9 mouse cellular contexts compared by ENCODE assay signal in the genomic region with DNA sequence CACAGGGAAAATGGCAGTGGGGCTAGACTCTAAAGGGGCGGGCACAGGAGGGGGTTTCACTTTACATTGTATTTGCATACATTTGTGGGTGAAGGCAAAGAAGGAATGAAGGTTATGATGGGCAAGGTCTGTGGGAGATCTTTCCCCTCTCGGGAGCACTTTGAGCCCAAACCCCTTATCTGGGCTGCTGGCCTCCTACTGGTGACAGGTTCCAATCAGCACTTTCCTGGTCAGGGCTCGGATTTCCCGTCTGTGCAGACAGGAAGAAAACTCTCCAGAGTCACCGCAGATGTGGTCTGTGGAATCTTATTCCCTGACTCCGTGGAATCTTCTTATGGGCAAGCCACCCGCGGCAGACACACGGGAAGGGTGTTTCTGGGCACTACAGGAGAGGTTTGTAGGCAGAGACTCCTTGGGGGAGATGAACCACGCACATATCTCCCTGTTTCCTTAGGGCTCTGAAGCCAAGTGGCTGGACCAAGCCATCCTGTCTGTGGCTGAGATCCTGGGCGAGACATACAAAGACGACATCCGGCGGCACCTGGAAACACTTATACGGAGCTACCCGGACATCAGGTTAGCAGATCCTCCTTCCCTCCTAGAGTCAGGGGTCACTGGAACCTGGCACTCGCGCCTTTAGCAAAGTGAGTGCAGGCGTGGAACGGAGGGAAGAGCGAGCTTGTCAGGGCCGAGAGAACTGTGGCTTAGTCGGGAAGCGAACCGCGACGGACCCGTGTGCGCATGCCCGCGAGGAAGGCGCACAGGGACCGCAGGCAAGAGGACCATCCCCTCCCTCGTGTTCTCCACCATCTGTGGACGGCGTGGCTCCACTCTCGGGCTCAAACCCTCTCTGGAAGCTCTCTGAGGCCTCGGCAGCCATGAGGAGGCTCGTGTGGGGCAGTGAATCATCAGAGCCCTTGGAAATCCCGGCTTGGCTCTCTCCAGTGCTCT. TPM values are rescaled to one million over a fixed set of nuclear protein-coding genes. Genes with fewer than 3 reads are reported as not detected.
DNase-seq lines count a peak whose midpoint lies in the region; ATAC-seq and TF ChIP-seq lines count a peak whose summit lies in the region.
"Had no signal": no experiment of that assay in that cellular context is flagged by ENCODE, and none has a peak within 500 bp of the region (broad histone marks: within the 10 kb centered on the region; RNA-seq: fewer than 3 reads in every experiment).

No protein-coding gene starts in this region.

- peaks cover 34% of the 10 kb centered on the region for H3K4me1 ChIP-seq in forebrain, embryonic 16.5 days (replicated peaks; ENCODE audit: control insufficient read depth, insufficient read depth, low read length)
- H3K4me1 ChIP-seq in hindbrain, embryonic 16.5 days (ENCODE audit: control insufficient read depth, insufficient read depth, low read depth, low read length): peaks cover 25% of the 10 kb centered on the region
- peaks cover 50% of the 10 kb centered on the region for H3K4me1 ChIP-seq in liver, postnatal 0 days (ENCODE audit: insufficient read depth)

- H3K4me2 ChIP-seq in forebrain, embryonic 16.5 days (ENCODE audit: low read length): peak overlapping the region; percentile 78
- peak overlapping the region; percentile 76 for H3K4me2 ChIP-seq in hindbrain, embryonic 16.5 days (ENCODE audit: low read length)
- H3K4me2 ChIP-seq in liver, postnatal 0 days (ENCODE audit: low read depth, low read length): peak overlapping the region; percentile 75

- under 1% methylated on average over 38 of the region's 40 CpGs for WGBS in forebrain, embryonic 16.5 days
- WGBS in hindbrain, embryonic 16.5 days: under 1% methylated on average over 39 of the region's 40 CpGs
- 9% methylated on average over 40 of the region's 40 CpGs for WGBS in liver, postnatal 0 days (ENCODE audit: insufficient replicate concordance)

- DNase-seq in gastrocnemius, postnatal 10 days: peak; percentile 60
- no peak for DNase-seq in gastrocnemius, adult 8-10 months (ENCODE audit: low spot score in 2 of 2)
- DNase-seq in NIH3T3 (ENCODE audit: low read depth): peak; percentile 91
- DNase-seq in liver, postnatal 0 days: no peak
- DNase-seq in retina, embryonic 14.5 days (ENCODE audit: low spot score): peak; percentile 60

- H3K4me3 ChIP-seq in forebrain, embryonic 16.5 days (replicated peaks; ENCODE audit: low read length): peak overlapping the region; percentile 48
- peak overlapping the region; percentile 43 for H3K4me3 ChIP-seq in hindbrain, embryonic 16.5 days (ENCODE audit: low read length)
- peak overlapping the region; percentile 37 for H3K4me3 ChIP-seq in liver, postnatal 0 days (ENCODE audit: low read depth, low read length)

- H3K27ac ChIP-seq in forebrain, embryonic 16.5 days (ENCODE audit: low read length): no peak overlapping the region
- no peak overlapping the region; the same call in 1 of the 2 replicates for H3K27ac ChIP-seq in hindbrain, embryonic 16.5 days (ENCODE audit: low read depth, low read length)
- peak overlapping the region; percentile 41; the same call in 1 of the 2 replicates for H3K27ac ChIP-seq in liver, postnatal 0 days (ENCODE audit: low read depth)

- peak overlapping the region; percentile 68 for H3K9ac ChIP-seq in forebrain, embryonic 16.5 days (replicated peaks; ENCODE audit: low read depth, low read length)
- H3K9ac ChIP-seq in hindbrain, embryonic 16.5 days (ENCODE audit: low read depth, low read length): peak overlapping the region; percentile 65
- H3K9ac ChIP-seq in liver, postnatal 0 days (replicated peaks): peak overlapping the region; percentile 42

- no peaks in the 10 kb centered on the region for H3K36me3 ChIP-seq in forebrain, embryonic 16.5 days (ENCODE audit: control insufficient read depth, insufficient read depth)
- no peaks in the 10 kb centered on the region for H3K36me3 ChIP-seq in hindbrain, embryonic 16.5 days (ENCODE audit: control insufficient read depth, insufficient read depth, low read length)
- no peaks in the 10 kb centered on the region; the same call in 1 of the 2 replicates for H3K36me3 ChIP-seq in liver, postnatal 0 days (replicated peaks; ENCODE audit: insufficient read depth, low read length)

- H3K9me3 ChIP-seq in forebrain, embryonic 16.5 days (ENCODE audit: control insufficient read depth, low read length): no peaks in the 10 kb centered on the region
- no peaks in the 10 kb centered on the region for H3K9me3 ChIP-seq in hindbrain, embryonic 16.5 days (ENCODE audit: control insufficient read depth, low read length)
- no peaks in the 10 kb centered on the region for H3K9me3 ChIP-seq in liver, postnatal 0 days (ENCODE audit: low read length)

- peaks cover 48% of the 10 kb centered on the region for H3K27me3 ChIP-seq in forebrain, embryonic 16.5 days (replicated peaks; ENCODE audit: control insufficient read depth, insufficient read depth, low read length)
- H3K27me3 ChIP-seq in hindbrain, embryonic 16.5 days (replicated peaks; ENCODE audit: control insufficient read depth, insufficient read depth, low read length): peaks cover 31% of the 10 kb centered on the region
- peaks cover 32% of the 10 kb centered on the region for H3K27me3 ChIP-seq in liver, postnatal 0 days (ENCODE audit: insufficient read depth, low read length)

- TF ChIP-seq CTCF in liver, postnatal 0 days (IDR thresholded peaks at IDR 0.05; ENCODE audit: low read depth): peak; percentile 31; the same call in 1 of the 2 replicates

- TF ChIP-seq EP300 in liver, postnatal 0 days (IDR thresholded peaks at IDR 0.05; ENCODE audit: low read depth): no peak

- ATAC-seq in forebrain, embryonic 16.5 days: peak; percentile 47
- ATAC-seq in hindbrain, embryonic 16.5 days: no peak
- no peak for ATAC-seq in liver, postnatal 0 days
- no peak for ATAC-seq in inflammation-experienced regulatory T-cells, adult 6 months

RNA-seq across cellular contexts. Expression of a gene that starts 12.4 kb away (rescaled TPM):
- 10 to 100 TPM; 20.3 to 26.0 TPM for total RNA-seq in gastrocnemius, postnatal 10 days (2021)
- 1 to 10 TPM in 3 of 4 experiments, under 1 TPM in 1; 0.72 to 3.2 (median 2.7) TPM for total RNA-seq in gastrocnemius, adult 8-10 months (2022)
- 1.9 and 2.5 TPM in 2 replicates for polyA plus RNA-seq in forebrain, embryonic 16.5 days (2015; fragmentation: Nextera tagmentation; extraction: Ambion mirVana)
- polyA plus RNA-seq in hindbrain, embryonic 16.5 days (2015; fragmentation: Nextera tagmentation; extraction: Ambion mirVana): 2.6 and 2.7 TPM in 2 replicates
- 13.7 TPM in 2 replicates for polyA plus RNA-seq in liver, postnatal 0 days (2015; fragmentation: Nextera tagmentation; extraction: Ambion mirVana)
- not detected for polyA plus RNA-seq in inflammation-experienced regulatory T-cells, adult 6 months (2017; shearing (Covaris generic))

RNA-seq across cellular contexts. Expression of a gene that starts 13.0 kb away (rescaled TPM):
- 10 to 100 TPM; 37.0 to 47.7 TPM for total RNA-seq in gastrocnemius, postnatal 10 days (2021)
- 10 to 100 TPM; 17.0 to 41.0 (median 32.6) TPM for total RNA-seq in gastrocnemius, adult 8-10 months (2022)
- 0.63 and 0.84 TPM in 2 replicates for polyA plus RNA-seq in forebrain, embryonic 16.5 days (2015; fragmentation: Nextera tagmentation; extraction: Ambion mirVana)
- 0.79 and 1.2 TPM in 2 replicates for polyA plus RNA-seq in hindbrain, embryonic 16.5 days (2015; fragmentation: Nextera tagmentation; extraction: Ambion mirVana)
- 72.0 and 79.5 TPM in 2 replicates for polyA plus RNA-seq in liver, postnatal 0 days (2015; fragmentation: Nextera tagmentation; extraction: Ambion mirVana)
- polyA plus RNA-seq in inflammation-experienced regulatory T-cells, adult 6 months (2017; shearing (Covaris generic)): not detected

RNA-seq across cellular contexts. Expression of a gene that starts 22.6 kb away (rescaled TPM):
- under 1 TPM in 1 of 2 experiments, not detected in 1; 0.70 TPM for total RNA-seq in gastrocnemius, postnatal 10 days (2021)
- not detected for total RNA-seq in gastrocnemius, adult 8-10 months (2022)
- polyA plus RNA-seq in forebrain, embryonic 16.5 days (2015; fragmentation: Nextera tagmentation; extraction: Ambion mirVana): 1.3 and 4.5 TPM in 2 replicates
- 2.5 and 3.3 TPM in 2 replicates for polyA plus RNA-seq in hindbrain, embryonic 16.5 days (2015; fragmentation: Nextera tagmentation; extraction: Ambion mirVana)
- polyA plus RNA-seq in liver, postnatal 0 days (2015; fragmentation: Nextera tagmentation; extraction: Ambion mirVana): 0.22 TPM in 2 replicates
- polyA plus RNA-seq in inflammation-experienced regulatory T-cells, adult 6 months (2017; shearing (Covaris generic)): 1 to 10 TPM in 1 of 3 experiments, not detected in 2; 3.5 TPM
- total RNA-seq: adrenal gland, adult 18-20 months had no signal

RNA-seq across cellular contexts. Expression of a gene that starts 51.7 kb away (rescaled TPM):
- 10 to 100 TPM; 48.3 to 55.8 TPM for total RNA-seq in gastrocnemius, postnatal 10 days (2021)
- 10 to 100 TPM; 13.7 to 18.7 (median 14.9) TPM for total RNA-seq in gastrocnemius, adult 8-10 months (2022)
- 33.6 and 39.9 TPM in 2 replicates for polyA plus RNA-seq in forebrain, embryonic 16.5 days (2015; fragmentation: Nextera tagmentation; extraction: Ambion mirVana)
- 35.3 and 40.4 TPM in 2 replicates for polyA plus RNA-seq in hindbrain, embryonic 16.5 days (2015; fragmentation: Nextera tagmentation; extraction: Ambion mirVana)
- polyA plus RNA-seq in liver, postnatal 0 days (2015; fragmentation: Nextera tagmentation; extraction: Ambion mirVana): 8.0 and 8.6 TPM in 2 replicates
- 1 to 10 TPM in 1 of 3 experiments, under 1 TPM in 2; 0.19 to 1.3 (median 0.67) TPM for polyA plus RNA-seq in inflammation-experienced regulatory T-cells, adult 6 months (2017; shearing (Covaris generic))

RNA-seq across cellular contexts. Expression of a gene that starts 56.4 kb away (rescaled TPM):
- total RNA-seq in gastrocnemius, postnatal 10 days (2021): 1 to 10 TPM; 4.7 to 6.5 TPM
- total RNA-seq in gastrocnemius, adult 8-10 months (2022): under 1 TPM in 3 of 4 experiments, not detected in 1; 0.27 to 0.34 (median 0.31) TPM
- 0.23 and 1.1 TPM in 2 replicates for polyA plus RNA-seq in forebrain, embryonic 16.5 days (2015; fragmentation: Nextera tagmentation; extraction: Ambion mirVana)
- polyA plus RNA-seq in hindbrain, embryonic 16.5 days (2015; fragmentation: Nextera tagmentation; extraction: Ambion mirVana): 2.6 and 5.0 TPM in 2 replicates
- 0.49 and 0.54 TPM in 2 replicates for polyA plus RNA-seq in liver, postnatal 0 days (2015; fragmentation: Nextera tagmentation; extraction: Ambion mirVana)
- not detected for polyA plus RNA-seq in inflammation-experienced regulatory T-cells, adult 6 months (2017; shearing (Covaris generic))
- total RNA-seq: adrenal gland, adult 18-20 months had no signal

Comparison
In these comparisons a context has a peak if more than half of its experiments do, and no peak if none do; other contexts are left out.
1. DNase-seq: peak in gastrocnemius, postnatal 10 days (single experiment), NIH3T3 (single experiment) and retina, embryonic 14.5 days (single experiment); none in gastrocnemius, adult 8-10 months (0 of 2) and liver, postnatal 0 days (single experiment).
2. RNA of a gene that starts 13.0 kb away (polyA plus RNA-seq): 72.0 to 79.5 TPM in liver, postnatal 0 days; 0.79 to 1.2 TPM in hindbrain, embryonic 16.5 days, 0.63 to 0.84 TPM in forebrain, embryonic 16.5 days and not detected in inflammation-experienced regulatory T-cells, adult 6 months; every median in the first group is over 10 times any median in the second.
3. Peak in every context shown above with its lines, with median percentiles within 50 percentile points of each other: H3K4me2 ChIP-seq, H3K4me3 ChIP-seq and H3K9ac ChIP-seq.